In the genomic region with DNA sequence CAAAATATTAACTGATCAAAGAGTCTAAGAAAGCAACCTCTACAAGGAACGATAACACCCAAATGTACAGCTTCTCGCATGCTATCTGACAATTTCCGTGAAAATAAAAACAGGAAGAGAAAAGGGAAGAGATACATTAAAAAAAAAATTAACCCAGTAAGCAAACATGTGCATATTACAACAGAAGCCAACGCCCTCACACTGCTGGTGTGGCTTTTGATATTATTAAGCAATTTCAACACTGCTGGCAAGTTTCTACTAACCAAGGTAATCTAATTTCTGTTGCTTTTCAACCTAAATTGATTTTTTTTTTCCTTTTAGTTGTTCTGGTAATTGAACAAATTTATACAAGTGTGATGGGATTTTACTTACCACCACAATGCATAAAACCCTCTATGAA, we compare ENCODE assay signal across 16 mouse cellular contexts. TPM values are rescaled to one million over a fixed set of nuclear protein-coding genes. Genes with fewer than 3 reads are reported as not detected.
DNase-seq lines count a peak whose midpoint lies in the region; ATAC-seq and TF ChIP-seq lines count a peak whose summit lies in the region.
"Had no signal": no experiment of that assay in that cellular context is flagged by ENCODE, and none has a peak within 500 bp of the region (broad histone marks: within the 10 kb centered on the region; RNA-seq: fewer than 3 reads in every experiment).

No protein-coding gene starts in this region.

- H3K27me3 ChIP-seq in heart, embryonic 16.5 days (ENCODE audit: control insufficient read depth, insufficient read depth, low read length), result no peaks in the 10 kb centered on the region
- peaks cover 4% of the 10 kb centered on the region; the same call in 1 of the 2 replicates for H3K27me3 ChIP-seq in liver, postnatal 0 days (ENCODE audit: insufficient read depth, low read length)
- H3K27me3 ChIP-seq in liver, embryonic 11.5 days (replicated peaks; ENCODE audit: control insufficient read depth, insufficient read depth, low read length), result no peaks in the 10 kb centered on the region
- no peaks in the 10 kb centered on the region for H3K27me3 ChIP-seq in embryonic facial prominence, embryonic 13.5 days
- H3K27me3 ChIP-seq in myocyte (ENCODE audit: control insufficient read depth, insufficient read depth, insufficient read length), result no peaks in the 10 kb centered on the region
- H3K27me3 ChIP-seq: Patski had no signal

- no peak for TF ChIP-seq POLR2A in myocyte (IDR thresholded peaks at IDR 0.05; ENCODE audit: insufficient read length, low read depth)

- TF ChIP-seq EP300 in liver, postnatal 0 days (IDR thresholded peaks at IDR 0.05; ENCODE audit: low read depth), result no peak

- DNase-seq in heart, adult 18-20 months, result no peak
- no peak for DNase-seq in liver, postnatal 0 days
- DNase-seq in liver, embryonic 11.5 days (ENCODE audit: low spot score), result no peak
- DNase-seq in layer of hippocampus, postnatal 36 days, result no peak
- no peak for DNase-seq in urinary bladder, postnatal 36 days (ENCODE audit: low spot score in 2 of 2)
- DNase-seq: cerebellum, adult 18-20 months; gastrocnemius, postnatal 36 days; kidney, postnatal 4 days; midbrain, embryonic 14.5 days; right cerebral cortex, adult 18-20 months; thymus, postnatal 36 days had no signal

- WGBS in heart, embryonic 16.5 days, result 62% methylated on average over 4 of the region's 4 CpGs
- 29% methylated on average over 4 of the region's 4 CpGs for WGBS in liver, postnatal 0 days (ENCODE audit: insufficient replicate concordance)
- WGBS in liver, embryonic 11.5 days, result 50% methylated on average over 4 of the region's 4 CpGs
- 44% methylated on average over 4 of the region's 4 CpGs for WGBS in embryonic facial prominence, embryonic 13.5 days

- peaks cover 92% of the 10 kb centered on the region for H3K79me2 ChIP-seq in myocyte (ENCODE audit: control insufficient read depth, insufficient read depth)

- H3K4me2 ChIP-seq in heart, embryonic 16.5 days (ENCODE audit: low read depth, low read length), result peak overlapping the region; percentile 35; the same call in 1 of the 2 replicates
- H3K4me2 ChIP-seq in liver, postnatal 0 days (ENCODE audit: low read depth, low read length), result 0 out of 2 replicates have a peak overlapping the region, but pooled peaks have one; percentile 26
- H3K4me2 ChIP-seq in liver, embryonic 11.5 days, result no peak overlapping the region
- peak overlapping the region; percentile 75 for H3K4me2 ChIP-seq in embryonic facial prominence, embryonic 13.5 days
- H3K4me2 ChIP-seq in myocyte (ENCODE audit: low read depth), result peak overlapping the region; percentile 38

- no peak overlapping the region for H3ac ChIP-seq in myocyte (ENCODE audit: control insufficient read depth, insufficient read length)

- H3K9me3 ChIP-seq in heart, embryonic 16.5 days (replicated peaks; ENCODE audit: control insufficient read depth, low read length), result no peaks in the 10 kb centered on the region
- H3K9me3 ChIP-seq in liver, postnatal 0 days (ENCODE audit: low read length), result no peaks in the 10 kb centered on the region
- H3K9me3 ChIP-seq in liver, embryonic 11.5 days (ENCODE audit: control insufficient read depth, low read length), result no peaks in the 10 kb centered on the region
- H3K9me3 ChIP-seq in embryonic facial prominence, embryonic 13.5 days, result no peaks in the 10 kb centered on the region

- H3K4me3 ChIP-seq in heart, embryonic 16.5 days (ENCODE audit: low read length), result no peak overlapping the region
- no peak overlapping the region for H3K4me3 ChIP-seq in liver, postnatal 0 days (ENCODE audit: low read depth, low read length)
- no peak overlapping the region for H3K4me3 ChIP-seq in liver, embryonic 11.5 days (ENCODE audit: low read depth, low read length)
- peak overlapping the region; percentile 8; the same call in 1 of the 2 replicates for H3K4me3 ChIP-seq in embryonic facial prominence, embryonic 13.5 days
- no peak overlapping the region for H3K4me3 ChIP-seq in myocyte

- H3K9ac ChIP-seq in heart, embryonic 16.5 days (ENCODE audit: low read length), result no peak overlapping the region
- no peak overlapping the region for H3K9ac ChIP-seq in liver, postnatal 0 days (replicated peaks)
- H3K9ac ChIP-seq in liver, embryonic 11.5 days (ENCODE audit: low read depth, low read length), result no peak overlapping the region
- no peak overlapping the region for H3K9ac ChIP-seq in embryonic facial prominence, embryonic 13.5 days

- peaks cover 51% of the 10 kb centered on the region for H3K4me1 ChIP-seq in heart, embryonic 16.5 days (ENCODE audit: control insufficient read depth, insufficient read depth, low read length)
- H3K4me1 ChIP-seq in liver, postnatal 0 days (ENCODE audit: insufficient read depth), result peaks cover 8% of the 10 kb centered on the region
- H3K4me1 ChIP-seq in liver, embryonic 11.5 days (replicated peaks; ENCODE audit: control insufficient read depth, insufficient read depth, low read length), result peaks cover 16% of the 10 kb centered on the region
- peaks cover 63% of the 10 kb centered on the region for H3K4me1 ChIP-seq in embryonic facial prominence, embryonic 13.5 days

- no peak for ATAC-seq in heart, embryonic 16.5 days (replicated peaks; ENCODE audit: extremely low read depth, insufficient read depth, low FRiP score)
- ATAC-seq in liver, postnatal 0 days, result no peak
- no peak for ATAC-seq in liver, embryonic 11.5 days (replicated peaks; ENCODE audit: low FRiP score)
- ATAC-seq in embryonic facial prominence, embryonic 13.5 days (ENCODE audit: insufficient number of reproducible peaks, insufficient read depth, low FRiP score, low TSS enrichment, low read depth), result no peak
- ATAC-seq: lung, postnatal 0 days; Patski had no signal

- H3K36me3 ChIP-seq in heart, embryonic 16.5 days (ENCODE audit: control insufficient read depth, insufficient read depth), result no peaks in the 10 kb centered on the region
- H3K36me3 ChIP-seq in liver, postnatal 0 days (replicated peaks; ENCODE audit: insufficient read depth, low read length), result no peaks in the 10 kb centered on the region
- no peaks in the 10 kb centered on the region for H3K36me3 ChIP-seq in liver, embryonic 11.5 days (ENCODE audit: control insufficient read depth, insufficient read depth, low read length)
- H3K36me3 ChIP-seq in embryonic facial prominence, embryonic 13.5 days, result no peaks in the 10 kb centered on the region
- H3K36me3 ChIP-seq in myocyte (ENCODE audit: control insufficient read depth, insufficient read depth), result no peaks in the 10 kb centered on the region

- no peak overlapping the region for H3K27ac ChIP-seq in heart, embryonic 16.5 days (ENCODE audit: low read length)
- no peak overlapping the region for H3K27ac ChIP-seq in liver, postnatal 0 days (ENCODE audit: low read depth)
- H3K27ac ChIP-seq in liver, embryonic 11.5 days (ENCODE audit: low read depth, low read length), result no peak overlapping the region
- H3K27ac ChIP-seq in embryonic facial prominence, embryonic 13.5 days, result no peak overlapping the region; the same call in 1 of the 2 replicates

- TF ChIP-seq CTCF in liver, postnatal 0 days (IDR thresholded peaks at IDR 0.05; ENCODE audit: low read depth), result no peak

TF ChIP-seq in myocyte, 11 proteins besides CTCF, POLR2A, EP300 and RAD21:
- TF ChIP-seq TCF12 (IDR thresholded peaks at IDR 0.05; ENCODE audit: insufficient read depth, poor library complexity, severe bottlenecking), result no peak
- no peak for TF ChIP-seq REST (IDR thresholded peaks at IDR 0.05; ENCODE audit: insufficient read depth, insufficient read length)
- no peak for TF ChIP-seq POLR2AphosphoS2 (IDR thresholded peaks at IDR 0.05; ENCODE audit: insufficient read length, low read depth)

RNA-seq across cellular contexts. Expression of a gene that starts 8.0 kb away (rescaled TPM):
- polyA plus RNA-seq in heart, embryonic 16.5 days (2015; fragmentation: Nextera tagmentation; extraction: Ambion mirVana), result 32.7 and 34.6 TPM in 2 replicates
- 10 to 100 TPM; 45.9 to 50.0 TPM for total RNA-seq in heart, adult 18-20 months (2021)
- 8.2 and 9.1 TPM in 2 replicates for polyA plus RNA-seq in liver, postnatal 0 days (2015; fragmentation: Nextera tagmentation; extraction: Ambion mirVana)
- polyA plus RNA-seq in liver, embryonic 11.5 days (2014; fragmentation: Nextera tagmentation; extraction: Ambion mirVana), result 27.4 and 27.7 TPM in 2 replicates
- polyA plus RNA-seq in embryonic facial prominence, embryonic 13.5 days (2015; fragmentation: Nextera tagmentation; extraction: Ambion mirVana), result 123 and 128 TPM in 2 replicates
- polyA plus RNA-seq in myocyte (2012; fragmentation: generic; extraction: Trizol), result 11.7 TPM
- 10 to 100 TPM; 59.1 to 61.5 TPM for total RNA-seq in layer of hippocampus, postnatal 36 days (2021)
